Mouse (Mus musculus) kidney, adult 11 months (tissue): ENCODE results near the gene Prkd3.

ENCODE experiments used
- DNase-seq: peaks from one replicate; pipeline ENCODE4 v3.0.0; 2022

The Prkd3 gene

DNA sequence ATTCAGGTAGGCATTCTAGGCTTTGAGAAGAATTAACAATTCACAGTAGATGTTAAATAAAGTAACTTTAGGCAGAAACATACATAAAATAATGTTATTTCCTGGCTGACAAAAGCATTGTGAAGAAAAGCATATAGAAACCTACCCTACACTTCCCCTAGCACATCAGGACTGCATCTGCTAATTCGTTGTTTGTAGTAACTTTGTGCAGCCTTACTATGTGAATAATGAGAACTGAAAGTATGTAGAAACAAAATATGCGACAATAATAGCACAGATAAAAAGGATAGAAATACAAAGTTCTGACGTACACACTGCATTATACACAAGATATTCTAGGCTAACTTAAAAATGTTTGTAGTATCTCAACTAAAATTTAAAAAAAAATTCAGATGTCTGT lies 21.4 kb downstream of the Prkd3 start:
- DNase-seq: no peak

DNA sequence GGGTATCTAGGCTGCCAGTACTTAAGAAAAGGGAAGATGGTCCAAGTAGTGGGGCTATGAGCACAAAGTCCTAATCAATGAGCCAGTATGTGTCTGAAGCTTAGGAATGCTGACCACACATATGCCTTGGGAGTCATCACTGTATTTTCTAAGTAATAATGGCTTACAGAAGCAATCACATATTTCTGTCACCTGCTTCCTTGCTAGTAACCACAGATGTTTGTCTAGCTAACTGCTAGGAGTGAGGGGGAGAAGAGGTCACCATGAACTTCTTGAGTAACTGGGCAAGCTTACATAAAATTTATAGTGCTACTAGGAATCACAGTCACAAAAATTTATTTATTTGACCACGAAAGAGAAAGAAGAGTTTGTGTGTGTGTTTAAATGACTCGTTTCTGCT lies 22.5 kb downstream of the Prkd3 start:
- no peak for DNase-seq

DNA sequence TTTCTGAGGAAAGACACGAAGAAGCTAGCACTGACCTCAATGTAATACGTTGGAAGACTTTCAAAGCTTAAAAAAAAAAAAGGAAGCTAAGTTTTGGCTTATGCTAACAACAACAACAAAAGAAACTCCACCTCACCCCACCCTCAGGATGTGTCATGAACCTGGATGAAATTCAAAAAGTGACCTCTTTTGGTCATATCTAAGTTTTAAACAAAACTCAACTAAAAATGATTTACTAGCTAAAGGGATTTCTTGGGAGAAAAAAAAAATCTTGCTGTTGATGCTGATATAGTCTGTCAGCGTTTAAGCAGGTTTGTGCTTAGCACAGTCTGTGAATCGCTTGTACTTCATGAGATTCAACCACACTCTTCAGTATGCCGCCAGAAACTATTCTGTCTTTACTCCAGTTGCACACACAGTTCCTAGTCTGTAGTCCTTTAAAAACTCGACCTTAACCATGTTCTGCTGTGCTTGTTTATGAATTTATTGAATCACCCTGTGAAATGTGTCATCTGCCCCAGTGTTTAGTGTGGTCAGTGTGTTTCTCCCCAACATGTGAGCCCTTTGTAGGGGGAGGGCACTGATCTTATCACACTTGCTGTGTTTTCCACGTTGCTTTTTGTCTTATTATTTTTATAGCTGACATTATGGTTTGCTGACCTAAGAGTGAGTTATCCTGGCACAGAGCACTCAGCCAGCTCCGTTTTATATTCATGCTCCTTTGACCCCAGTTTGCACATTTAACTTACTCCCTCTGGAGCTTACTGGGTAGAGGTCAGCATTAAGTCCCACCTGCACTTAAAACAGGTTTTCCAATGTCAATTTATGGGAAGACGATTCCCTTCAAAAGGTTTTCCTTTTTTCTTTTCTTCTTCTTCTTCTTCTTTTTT lies 25.4 kb downstream of the Prkd3 start:
- peak; percentile 24 for DNase-seq

DNA sequence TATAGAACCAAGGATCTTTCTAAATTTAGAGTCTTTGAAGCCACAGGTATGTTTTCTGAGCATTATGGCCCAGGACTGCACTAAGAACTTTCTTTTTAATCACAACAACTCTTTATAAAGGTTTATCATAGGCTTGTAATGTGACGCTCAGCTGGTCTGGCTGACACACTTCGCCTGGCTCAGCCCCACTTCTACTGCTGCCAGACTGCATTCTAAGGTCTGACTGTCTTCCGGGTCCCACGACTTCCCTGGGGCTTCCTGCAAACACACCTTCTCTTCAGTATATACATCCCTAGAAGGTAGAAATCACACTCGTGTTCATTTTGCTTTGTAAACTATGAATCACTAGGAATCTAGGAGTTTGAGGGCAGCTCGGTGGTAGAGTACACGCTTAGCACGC lies 26.2 kb downstream of the Prkd3 start:
- no peak for DNase-seq

DNA sequence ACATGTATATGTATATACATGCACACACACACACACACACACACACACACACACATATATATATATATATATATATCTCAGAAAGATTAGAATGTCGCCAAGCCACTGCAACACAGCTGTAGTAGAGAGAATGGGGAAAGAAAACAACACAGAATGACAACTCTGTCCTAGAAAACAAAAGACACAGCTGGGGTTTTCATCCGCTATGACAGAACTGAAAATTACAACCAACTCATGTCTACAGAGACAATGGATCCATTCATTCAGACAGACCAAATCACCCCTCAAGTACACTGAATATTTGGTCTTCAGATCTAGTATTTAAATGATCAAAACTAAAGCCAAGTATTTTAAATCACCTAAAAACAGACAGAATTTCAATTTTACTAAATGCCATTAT lies 26.9 kb downstream of the Prkd3 start:
- no peak for DNase-seq

DNA sequence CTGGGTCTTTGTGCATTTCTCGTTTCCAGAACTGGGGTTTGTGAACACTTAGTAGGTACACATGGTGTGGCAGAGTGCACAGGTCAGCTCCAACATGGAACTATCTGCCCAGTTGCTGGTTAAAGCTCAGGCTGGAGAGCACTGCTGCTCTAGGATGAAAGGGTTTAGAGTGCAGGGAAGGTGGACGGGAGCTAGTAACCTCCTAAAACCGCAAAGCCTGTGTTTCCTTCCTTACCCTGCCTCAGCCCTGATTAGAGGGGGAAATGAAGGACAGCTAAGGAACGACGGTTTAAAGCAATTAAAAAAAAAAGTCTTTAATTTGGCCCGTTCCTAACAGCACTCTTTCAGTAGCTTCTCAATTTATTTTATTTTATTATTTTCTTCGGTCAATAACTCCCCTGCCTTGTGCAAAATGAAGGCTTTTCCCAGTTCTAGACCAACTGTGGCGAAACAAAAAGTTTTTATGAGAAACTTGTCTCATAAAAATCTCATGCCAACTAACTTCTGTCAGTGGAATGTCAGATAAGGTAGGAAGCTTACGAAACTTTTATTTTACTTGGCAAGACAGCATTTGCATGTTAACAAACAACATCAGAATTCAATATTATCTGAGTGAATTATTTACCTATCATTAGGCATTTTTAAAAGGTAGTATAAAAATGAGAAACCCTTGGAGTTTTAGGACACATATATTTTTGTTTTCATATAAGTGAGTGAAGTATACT lies 28.2 kb downstream of the Prkd3 start:
- no peak for DNase-seq

DNA sequence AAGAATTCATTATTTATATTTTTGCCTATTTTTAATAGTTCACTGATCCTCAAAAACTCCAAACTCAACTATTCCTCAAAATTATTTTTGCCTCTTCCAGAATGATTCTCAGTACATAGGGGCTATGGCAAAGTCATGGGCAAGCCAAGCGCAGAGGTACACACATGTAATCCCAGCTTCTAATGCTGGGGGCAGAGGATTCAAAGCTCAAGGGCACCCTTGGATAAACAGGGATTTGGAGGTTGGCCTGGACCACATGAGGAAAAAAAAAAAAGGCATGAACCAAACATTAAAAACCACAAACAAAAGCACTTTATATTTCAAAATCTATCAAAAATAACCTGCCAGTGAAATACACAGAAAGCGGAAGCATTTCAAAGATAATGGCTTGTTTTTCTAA lies 29.1 kb downstream of the Prkd3 start:
- DNase-seq: no peak

DNA sequence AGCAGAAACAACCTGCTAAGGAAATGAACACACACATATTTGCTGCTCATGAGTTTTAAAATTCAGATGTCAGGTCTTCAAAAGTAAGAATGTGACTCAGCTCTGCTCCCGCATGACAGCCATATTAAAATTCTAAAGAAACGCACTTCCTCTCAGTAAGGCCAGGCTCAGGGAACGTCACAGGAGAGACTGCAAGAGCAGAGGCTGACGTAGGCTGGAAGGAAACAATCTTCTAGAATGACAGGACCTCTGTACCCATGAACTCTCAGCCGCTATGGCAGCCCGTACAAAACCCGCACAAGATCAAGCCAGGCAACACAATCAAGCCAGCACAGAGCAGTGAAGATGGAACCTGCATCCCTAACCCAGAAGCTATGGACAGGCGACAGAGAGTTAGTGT lies 31.6 kb downstream of the Prkd3 start:
- DNase-seq: peak; percentile 12

DNA sequence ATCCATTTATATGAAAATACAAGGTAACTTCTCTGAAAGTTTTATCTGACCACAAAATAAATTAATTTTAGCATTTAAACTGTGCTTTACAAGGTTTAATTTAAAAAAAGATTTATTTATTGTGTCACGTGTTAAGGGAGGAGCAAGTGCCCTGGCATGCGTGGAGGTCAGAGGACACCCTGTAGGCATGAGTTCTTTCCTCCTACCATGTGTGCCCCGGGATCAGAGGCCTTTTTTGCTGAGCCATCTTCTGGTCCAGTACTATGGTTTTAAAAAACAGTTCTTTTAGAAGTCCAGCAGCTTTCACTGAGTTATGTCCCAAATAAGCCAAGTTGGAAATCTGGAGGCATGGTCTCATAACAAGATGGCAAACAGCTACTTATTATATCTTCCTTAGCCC lies 36.9 kb downstream of the Prkd3 start:
- no peak for DNase-seq

DNA sequence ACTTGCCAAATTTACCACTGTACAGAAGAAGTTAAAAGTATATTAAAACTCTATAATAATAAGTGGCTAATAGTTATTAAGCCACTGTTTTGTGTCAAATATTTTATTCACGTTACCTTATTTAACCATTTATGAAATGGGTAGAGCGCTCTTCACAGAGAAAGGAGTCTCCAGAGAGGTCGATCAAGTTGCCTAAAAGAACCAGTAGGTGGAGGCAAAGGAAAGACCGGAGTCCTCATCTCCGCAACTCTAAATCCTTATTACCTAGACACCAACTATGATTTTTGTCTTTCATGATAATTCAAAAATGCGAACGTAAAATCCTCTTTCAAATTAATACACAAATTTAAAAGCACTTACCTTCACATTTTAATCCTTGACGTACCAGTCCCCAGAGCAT lies 37.5 kb downstream of the Prkd3 start:
- no peak for DNase-seq

DNA sequence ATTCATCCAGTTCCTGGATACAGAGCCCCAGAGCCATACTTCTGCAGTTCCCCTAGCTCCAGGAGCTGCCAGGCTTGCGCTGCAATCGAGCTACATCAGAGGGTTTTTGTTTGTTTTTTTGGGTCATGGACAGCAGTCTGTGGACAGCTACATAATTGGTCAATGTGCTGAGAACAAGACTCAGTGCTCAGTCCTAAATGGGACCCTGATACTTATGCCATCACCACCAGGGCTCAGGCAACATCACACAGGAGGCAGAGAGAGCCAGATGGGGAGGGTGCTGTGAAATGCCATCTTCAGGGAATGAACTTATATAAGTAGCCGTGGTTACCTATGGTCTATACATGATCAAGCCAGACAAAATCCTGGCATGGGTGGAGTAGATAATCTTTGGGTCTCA lies 52.1 kb downstream of the Prkd3 start:
- no peak for DNase-seq

DNA sequence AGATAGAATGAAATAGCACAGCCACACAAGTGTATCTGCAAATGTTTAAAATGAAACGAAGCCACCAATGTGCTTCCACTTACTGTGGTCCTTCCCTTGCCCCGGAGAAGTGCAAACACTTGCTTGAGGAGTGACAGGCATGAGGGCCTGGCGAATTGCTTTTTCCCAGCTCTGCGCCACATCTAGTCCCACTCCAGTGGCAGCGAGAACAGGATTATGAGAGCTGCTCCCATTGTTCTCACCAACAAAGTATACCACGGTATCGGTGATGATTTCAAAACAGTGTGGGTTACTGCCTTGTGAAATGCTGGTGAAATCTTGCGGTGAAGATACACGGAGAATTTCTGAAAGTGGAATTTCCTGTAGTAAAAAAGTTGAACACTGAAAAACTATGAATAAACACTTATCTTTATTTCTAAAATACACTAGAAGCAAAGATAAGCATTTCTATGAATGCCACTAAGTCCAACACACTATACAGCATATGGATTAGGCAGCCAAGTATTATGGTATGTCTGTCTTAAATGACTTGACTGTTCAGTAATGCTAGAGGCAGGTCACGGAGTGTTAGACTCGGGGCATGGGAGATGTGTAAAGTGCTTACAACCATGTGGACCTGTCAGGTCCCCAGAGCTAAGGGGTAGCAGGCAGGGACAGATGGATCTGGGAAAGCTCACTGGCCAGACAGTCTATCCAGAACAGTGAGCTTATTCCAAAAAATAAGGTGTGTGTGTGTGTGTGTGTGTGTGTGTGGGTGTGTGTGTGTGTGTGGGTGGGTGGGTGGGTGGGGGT lies 54.3 kb downstream of the Prkd3 start:
- no peak for DNase-seq

DNA sequence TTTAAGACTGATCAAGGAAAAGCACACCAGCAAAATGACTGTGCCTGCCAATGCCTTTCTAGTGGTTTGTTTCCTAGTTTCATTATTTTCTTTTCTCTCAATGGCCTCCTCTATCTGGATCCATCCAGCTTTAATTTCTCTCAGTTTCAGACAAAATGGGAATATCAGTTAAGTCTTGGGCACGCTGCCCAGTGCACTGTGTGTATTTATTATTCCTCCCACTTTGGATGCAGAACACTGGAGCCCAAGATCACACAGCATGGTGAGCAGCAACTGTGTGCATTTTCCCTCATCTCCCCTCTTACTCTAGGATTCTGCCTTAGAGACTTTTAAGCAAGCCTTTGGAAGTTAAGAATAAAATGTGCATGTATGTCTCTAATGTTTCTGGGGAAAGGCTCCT lies 56.2 kb downstream of the Prkd3 start:
- DNase-seq: no peak

DNA sequence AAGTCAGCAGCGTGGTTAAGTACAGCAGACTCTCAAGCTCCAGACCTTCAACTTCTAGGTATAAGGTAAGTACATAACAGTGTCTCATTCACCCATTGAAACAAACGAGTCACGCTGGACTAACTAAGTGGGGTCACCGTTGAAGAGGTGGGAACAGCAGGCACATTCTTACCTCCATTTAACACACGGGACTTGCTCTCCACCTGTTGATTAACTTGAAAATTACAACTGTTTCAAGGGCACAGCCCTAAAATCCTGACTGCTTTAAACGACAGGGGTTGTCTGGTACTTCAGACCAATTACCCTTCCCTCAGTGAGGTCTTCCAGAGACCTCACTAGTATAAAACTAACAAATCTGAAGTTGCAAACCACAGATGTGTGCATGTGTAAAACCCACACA lies 61.1 kb downstream of the Prkd3 start:
- no peak for DNase-seq

DNA sequence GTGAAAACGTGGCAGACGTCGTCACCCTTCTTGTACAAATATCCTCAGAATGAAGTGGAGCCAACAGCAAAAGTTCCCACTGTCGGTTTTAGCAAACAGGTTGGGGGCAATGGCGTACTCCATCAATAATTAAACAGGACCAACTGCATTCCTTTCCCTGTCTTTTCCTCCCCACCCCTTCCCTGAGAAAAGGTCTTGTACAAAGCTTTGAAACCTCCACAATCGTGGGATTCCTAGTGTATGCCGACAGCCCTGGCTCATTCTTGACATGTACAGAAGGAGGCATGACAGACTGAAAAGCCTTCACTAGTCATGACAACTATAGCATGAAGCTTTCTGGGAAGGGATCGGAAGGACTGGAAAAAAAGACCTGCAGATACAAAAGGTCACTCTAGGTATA lies 67.4 kb downstream of the Prkd3 start:
- DNase-seq: no peak

DNA sequence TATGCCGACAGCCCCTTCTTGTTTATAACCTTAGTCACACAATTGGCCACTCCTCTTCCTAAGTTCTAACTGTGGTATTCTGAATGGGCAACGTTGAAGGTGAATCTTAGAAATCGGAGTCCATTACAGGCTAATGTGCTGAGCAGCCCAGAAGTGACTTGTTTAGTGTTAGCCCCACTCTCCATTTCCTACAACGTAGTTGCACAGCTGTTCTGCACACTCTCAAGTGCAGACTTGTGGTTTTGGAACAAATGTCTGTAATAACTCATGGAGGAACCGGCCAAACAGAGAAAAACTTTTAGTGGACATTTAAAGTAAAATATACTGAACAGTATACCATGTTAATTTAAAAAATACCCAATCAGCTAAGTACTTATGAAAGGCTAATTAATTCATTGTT lies 68.5 kb downstream of the Prkd3 start:
- DNase-seq: no peak

DNA sequence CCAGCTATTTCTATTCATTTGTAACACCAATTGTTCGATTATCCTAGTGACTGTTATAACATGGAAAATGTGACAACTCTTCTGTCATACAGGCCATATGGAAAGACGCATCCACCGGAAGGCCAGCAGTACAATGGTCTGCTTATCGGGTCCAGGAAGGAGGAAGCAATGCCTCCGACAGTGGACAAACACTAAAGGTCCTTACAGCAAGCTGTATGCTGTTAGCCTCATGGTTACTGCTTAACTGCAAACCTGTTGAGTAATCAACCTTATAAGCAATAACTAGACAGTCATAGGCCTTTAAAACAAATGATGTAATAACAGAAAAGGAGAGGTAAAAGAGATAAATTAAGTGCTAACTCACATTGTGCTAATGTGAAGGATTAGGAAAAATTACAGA lies 69.4 kb downstream of the Prkd3 start:
- DNase-seq: no peak

DNA sequence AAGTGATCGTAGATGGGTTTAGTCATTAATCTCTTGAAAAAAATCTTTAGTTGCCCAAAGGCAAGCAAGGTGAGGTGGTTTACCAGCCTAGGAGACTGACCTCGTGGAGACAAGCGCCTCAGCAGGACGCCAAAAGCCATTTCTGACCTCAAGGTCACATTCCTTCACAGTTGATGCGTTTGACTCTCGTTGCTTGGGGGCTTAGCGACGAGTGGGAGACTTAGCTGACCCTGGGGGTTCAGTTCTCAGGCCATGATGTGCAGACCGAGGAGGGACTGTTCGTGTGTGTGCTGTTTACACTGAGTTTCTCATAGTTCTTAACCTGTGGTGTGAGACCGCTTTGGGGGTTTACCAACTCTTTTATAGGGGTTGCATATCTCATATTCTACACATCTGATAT lies 78.0 kb downstream of the Prkd3 start:
- DNase-seq: no peak

DNA sequence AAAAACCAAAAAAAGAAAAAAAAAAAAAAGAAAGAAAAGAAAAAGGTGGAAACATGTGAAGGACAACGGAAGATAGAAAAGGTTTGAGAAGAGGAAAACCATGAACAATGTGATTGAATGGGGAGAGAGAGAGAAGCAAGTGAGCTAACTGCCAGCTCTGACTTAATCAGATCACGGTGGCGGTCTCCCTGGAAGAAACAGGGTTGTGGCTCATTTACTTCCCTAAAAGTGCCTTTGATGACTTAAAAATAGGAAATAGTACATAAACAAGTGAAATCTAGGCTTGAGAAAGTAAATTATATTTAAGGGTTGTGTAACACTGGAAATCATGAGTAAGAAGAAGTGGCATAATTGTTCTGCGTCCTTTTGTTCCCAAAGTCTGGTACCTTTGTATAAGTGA lies 81.7 kb downstream of the Prkd3 start:
- DNase-seq: no peak

DNA sequence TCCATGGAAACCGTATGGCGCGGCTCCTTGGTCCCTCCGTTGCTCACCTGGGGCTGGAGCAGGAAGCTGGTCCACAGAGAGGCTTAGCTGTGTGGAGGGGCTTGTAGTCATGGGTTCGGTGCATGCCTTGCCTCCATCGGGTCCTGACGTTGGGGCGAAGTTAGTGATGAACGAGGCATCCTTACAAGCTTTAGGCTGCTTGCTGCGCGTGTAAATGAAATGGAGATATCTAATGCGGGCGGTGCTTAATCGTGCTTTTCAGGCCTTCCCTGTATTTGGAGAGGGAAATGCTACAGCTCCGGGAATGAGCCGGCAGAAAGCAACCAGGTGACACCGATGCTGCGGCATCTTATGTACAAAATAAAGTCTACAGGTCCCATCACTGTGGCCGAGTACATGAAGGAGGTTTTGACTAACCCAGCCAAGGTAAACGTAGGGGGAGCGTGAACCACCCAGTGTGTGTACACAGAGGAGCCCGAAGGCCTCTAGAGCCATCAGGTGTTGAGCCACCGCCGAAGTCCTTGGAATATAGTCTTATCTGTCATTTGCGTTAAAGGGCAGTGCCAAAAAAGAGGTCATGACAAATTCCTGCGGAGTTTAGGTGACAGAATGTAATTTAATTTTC lies 83.3 kb downstream of the Prkd3 start:
- DNase-seq: no peak

DNA sequence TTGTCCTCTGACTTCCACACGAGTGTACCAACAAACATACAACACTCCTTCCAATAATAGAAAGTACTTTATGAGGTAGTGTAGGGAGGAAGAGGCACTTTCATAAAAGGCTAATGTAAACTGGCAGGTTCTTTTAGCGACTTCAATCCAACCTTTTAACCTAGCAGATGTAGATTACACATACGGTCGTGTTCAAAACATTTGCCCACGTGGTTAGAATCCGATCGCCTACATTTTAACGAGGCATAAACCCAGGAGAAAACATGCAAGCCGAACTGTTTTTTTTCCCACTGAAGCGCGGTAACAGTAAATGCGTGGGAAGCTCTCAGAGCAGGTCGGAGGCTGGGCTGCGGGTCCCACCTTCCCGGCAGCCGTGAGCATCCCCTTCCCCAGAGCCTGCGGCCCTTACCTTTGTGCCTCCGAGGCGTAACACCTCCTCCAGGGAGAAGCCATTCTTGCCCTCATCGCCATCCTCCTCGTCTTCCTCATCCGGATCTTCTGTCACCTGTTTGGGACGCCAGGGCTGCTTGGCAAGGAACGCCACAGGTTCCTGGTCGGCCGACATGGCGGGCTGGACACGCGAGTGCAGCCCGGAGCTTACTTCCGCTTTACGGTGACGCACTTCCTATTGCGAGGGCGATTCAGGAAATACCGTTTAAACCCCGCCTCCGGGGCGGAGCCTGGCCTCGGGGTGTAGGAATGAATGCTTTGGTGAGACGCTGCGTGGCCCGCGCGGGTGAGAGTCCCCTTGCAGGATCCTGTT lies 84.0 kb downstream of the Prkd3 start, which contains the start of the genes Cebpz and Ndufaf7:
Gene Cebpz (minus strand): TSS at position 601 of the 763 bp plus-strand sequence.
Gene Ndufaf7 (plus strand): TSS at position 671 of the 763 bp plus-strand sequence.
- DNase-seq: peak; percentile 96

DNA sequence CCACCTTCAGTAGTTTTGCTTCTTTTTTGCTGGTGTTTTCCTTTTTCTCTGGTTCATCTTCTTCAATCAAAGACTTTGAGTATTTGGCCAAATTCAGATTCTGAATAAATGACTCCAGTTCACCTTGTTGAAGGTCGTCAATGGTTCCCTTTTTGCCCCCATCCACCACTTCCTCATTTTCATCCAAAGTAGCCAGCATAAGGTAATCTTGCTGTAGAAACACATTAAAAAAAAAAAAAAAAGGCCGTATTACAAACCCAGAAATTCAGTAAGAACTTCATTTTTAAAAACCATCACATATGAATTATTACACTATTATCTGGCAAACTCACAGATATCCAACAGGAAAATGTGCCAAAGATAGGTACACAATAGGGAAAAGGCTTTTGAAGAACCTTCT lies 84.8 kb downstream of the Prkd3 start:
- no peak for DNase-seq
